Mouse (Mus musculus): Measurements from ENCODE around the gene Synpr. TPM values are rescaled to one million over a fixed set of nuclear protein-coding genes. Genes with fewer than 3 reads are reported as not detected.

The Synpr gene
- total RNA-seq, 2 experiments from 2014 or later: 0.23 to 0.45 TPM

DNA sequence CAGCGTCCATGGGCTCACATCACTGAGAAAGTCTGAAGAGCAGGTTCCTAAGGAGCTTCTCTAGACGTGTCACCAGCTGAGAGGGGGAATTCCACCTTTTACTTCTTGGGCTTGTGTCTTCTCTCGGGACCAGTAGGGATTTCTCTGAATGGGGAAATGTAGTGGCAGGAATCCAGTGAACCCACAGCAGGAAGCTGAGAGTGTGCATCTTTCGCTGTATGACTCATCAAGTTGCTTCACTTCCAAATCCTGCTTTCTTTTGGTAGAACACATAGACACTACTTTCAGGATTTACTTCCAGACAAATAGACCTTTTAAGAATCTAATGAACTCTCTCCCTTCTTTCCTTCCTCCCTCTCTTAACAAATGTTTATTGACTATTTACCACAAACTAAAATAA, 266.6 kb downstream of the Synpr start:
- no peak for DNase-seq

- DNase-seq: no peak
Observed at GRCm38 (mm10) chr14:13553616-13554370, 269.2 kb downstream of the Synpr start.

DNA sequence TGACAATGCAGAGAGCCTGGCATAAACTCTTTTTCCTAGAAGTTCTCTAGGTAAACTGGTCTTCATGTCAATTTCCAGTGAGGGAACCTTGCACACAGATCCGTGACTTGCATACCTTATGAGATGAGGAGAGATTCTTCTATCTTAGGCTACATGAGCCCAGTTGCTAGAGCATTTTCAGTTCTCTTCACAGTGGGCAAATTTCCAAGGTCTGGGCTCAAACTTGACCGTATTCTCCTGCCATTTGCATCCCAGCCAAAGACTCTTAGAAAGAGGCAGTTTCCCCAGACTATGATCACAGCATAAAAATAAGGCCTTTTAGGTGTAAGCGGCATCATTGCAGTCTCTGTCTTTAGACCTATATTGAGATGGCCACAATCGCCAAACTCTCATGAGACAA, 270.1 kb downstream of the Synpr start:
- DNase-seq: no peak

GRCm38 (mm10) chr14:13558117-13558516, 273.5 kb downstream of the Synpr start:
- no peak for DNase-seq

DNA sequence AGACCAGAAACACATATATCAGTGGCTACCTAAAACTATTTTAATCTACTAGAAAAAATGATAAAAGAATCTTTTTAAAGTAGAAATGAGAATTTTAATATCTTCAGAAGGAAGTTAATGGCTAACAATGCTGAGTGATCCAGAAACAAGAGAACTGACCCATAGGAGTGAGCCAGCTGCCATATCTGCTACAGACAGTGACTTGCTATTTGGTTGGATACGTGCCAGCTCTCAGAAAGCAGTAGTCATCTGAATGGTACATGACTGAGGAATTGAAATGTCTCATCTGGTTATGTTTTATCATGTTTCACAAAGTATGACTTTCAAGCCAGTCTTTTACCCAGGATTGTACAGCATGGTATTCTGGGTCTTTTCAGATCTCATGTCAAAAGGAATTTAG, 282.7 kb downstream of the Synpr start:
- DNase-seq: no peak

DNA sequence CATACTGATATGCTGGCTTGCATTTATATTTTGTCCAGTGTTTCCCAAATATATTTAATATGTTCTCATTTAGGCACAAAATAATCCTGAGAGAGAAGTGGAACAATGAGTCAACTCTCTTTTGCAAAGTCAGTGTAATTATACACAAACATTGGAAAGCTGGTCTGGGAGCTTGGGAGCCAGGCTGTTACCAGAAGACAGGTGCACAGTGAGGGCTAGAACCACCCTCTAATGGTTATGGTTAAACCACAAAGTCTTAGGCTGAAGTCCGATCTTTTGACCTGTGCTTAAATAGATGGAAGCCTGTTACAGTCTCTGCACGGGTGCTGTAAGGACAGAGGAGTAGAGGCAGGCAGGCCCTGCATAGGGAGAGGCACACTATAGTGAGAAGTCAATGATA, 283.4 kb downstream of the Synpr start:
- DNase-seq: no peak

- no peak for DNase-seq
Observed at GRCm38 (mm10) chr14:13571941-13572340, 287.4 kb downstream of the Synpr start.

GRCm38 (mm10) chr14:13572530-13572929, 287.9 kb downstream of the Synpr start:
- no peak for DNase-seq

DNA sequence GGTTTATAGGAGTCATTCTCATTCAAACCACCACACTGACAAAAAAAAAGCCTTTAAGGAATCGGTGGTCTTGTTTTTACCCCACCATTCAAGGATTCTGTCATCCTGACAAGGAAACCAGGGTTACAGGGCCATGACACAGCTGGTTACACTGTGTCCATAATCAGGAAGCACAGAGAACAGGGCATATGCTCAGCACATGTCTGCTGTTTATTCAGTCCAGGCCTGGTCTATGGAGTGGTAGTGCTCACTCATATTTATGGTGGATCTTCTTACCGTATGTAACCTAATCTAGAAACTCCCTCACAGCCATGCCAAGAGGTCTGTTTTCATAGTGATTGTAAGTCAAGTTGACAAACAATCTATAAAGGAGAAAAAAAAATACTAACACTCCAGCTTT, 293.5 kb downstream of the Synpr start:
- DNase-seq: no peak

DNA sequence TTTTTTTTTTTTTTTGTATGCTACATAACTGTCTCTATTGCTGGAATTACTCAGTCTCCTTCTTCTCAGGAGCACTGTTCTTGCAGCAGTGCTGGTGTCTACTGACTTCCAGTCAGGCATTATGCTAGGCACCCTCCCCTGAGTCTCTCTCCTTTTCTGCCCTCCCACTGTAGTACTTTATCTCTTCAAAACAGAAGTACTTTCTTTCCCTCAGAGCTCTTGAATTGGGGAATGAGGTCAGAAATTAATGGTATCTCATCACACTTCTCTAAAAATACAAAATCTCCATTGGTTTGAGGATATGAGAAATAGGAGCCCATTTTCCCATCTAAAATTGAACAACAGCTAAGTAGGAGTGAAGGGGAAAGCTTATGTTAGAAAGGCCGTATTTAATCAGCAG, 294.2 kb downstream of the Synpr start:
- DNase-seq: no peak

- DNase-seq: no peak
Observed at GRCm38 (mm10) chr14:13593321-13593940, 308.9 kb downstream of the Synpr start.

- DNase-seq: no peak
Observed at GRCm38 (mm10) chr14:13596251-13596650, 311.7 kb downstream of the Synpr start.

GRCm38 (mm10) chr14:13597204-13597603, 312.6 kb downstream of the Synpr start:
- no peak for DNase-seq

DNA sequence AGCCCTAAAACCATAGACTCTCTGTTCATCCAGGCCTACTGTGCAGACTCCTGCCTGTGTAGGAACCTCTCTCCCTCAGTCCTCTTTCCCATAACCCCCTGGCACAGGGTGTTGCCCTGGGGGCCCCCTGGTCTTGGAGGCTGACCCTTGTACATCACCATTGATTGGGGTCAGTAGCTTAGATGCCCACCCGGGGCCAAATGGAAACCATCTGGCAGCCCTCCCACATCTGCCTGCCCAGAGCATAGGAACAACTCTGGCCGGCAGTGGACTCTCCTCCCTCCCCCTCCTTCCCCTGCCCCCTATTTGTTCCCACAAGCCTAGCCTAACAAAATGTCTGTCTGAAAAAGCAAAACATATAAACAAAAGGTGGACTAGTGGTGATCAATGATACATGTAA, 336.0 kb downstream of the Synpr start:
- DNase-seq: no peak

- no peak for DNase-seq
Observed at GRCm38 (mm10) chr14:13649865-13650264, 365.3 kb downstream of the Synpr start.

GRCm38 (mm10) chr14:13651039-13651438, 366.5 kb downstream of the Synpr start:
- no peak for DNase-seq

DNA sequence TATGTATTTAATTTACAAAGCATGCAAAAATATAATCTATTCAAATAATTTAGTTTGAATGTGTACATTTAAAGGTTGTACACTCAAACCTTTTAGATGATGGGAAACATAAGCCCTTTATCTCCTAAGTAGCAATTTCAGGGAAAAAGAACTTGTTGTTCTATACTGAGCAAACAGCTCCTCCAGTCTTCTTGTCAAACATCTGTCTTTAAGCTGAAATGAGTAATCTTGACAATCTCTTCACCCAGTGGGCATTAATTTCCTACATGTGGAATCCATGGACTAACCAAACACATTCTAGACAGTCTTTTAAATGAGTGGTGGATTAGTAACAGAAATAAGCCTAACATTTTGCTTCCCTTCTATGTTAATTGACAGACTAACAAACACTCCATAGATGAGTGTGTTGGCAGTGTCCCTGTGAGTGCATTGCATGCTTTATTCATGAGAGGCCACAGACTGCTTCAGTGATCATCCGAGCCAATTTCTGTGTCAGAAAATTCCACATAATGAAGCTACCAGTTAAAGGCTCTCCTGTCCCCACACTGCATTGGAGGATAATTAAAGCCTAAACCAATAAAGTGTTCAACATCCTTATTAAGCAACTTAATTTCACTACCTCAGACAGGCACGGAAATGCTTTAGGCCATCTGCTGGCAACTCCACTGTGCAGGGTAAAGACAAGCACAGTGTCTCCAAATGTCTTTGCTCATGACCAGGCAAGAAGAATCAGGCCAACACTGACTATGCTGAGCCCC, 367.1 kb downstream of the Synpr start:
- no peak for DNase-seq

Data from gastrocnemius, postnatal 10 days (tissue).